20 mouse cellular contexts compared by ENCODE assay signal in the genomic region with DNA sequence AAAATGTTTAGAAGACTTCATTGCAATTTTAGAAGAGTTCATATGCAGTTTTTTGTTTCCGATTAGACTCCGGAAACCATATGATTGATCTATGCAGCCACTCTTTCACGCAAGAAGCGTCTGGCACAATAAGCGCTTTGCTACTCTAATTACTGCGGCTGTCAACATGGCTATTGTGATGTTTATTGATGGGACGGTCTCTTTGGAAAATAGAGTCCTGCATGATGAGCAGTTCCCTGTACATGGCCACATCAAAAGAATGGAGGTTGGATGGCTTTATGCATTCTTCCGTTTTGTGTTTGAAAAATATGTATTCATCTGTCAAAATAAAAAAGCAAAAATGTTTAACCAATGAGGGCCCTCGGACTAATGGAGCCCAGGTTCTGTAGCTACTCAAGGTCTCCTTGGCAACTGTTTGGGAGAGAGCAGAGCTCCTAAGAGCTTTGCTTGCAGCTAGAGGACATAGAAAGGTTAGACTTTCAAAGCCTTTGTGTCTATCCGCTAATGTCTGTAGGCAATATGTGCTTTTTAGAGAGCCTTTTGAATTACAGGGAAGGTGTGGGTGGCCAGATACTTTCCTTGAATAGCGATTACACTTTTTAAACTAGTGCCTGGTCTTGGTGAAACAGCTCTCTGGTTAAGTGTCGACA. TPM values are rescaled to one million over a fixed set of nuclear protein-coding genes. Genes with fewer than 3 reads are reported as not detected.
DNase-seq lines count a peak whose midpoint lies in the region; ATAC-seq and TF ChIP-seq lines count a peak whose summit lies in the region.
"Had no signal": no experiment of that assay in that cellular context is flagged by ENCODE, and none has a peak within 500 bp of the region (broad histone marks: within the 10 kb centered on the region; RNA-seq: fewer than 3 reads in every experiment).

No protein-coding gene starts in this region.

- peak; percentile 38; the same call in 1 of the 2 replicates for ATAC-seq in forebrain, postnatal 0 days
- ATAC-seq in forebrain, embryonic 16.5 days, result no peak
- peak; percentile 50 for ATAC-seq in hindbrain, embryonic 11.5 days (ENCODE audit: low FRiP score)
- ATAC-seq in midbrain, embryonic 14.5 days (ENCODE audit: low FRiP score, low TSS enrichment), result no peak

- H3K4me1 ChIP-seq in forebrain, postnatal 0 days (ENCODE audit: insufficient read depth), result peaks cover 26% of the 10 kb centered on the region
- H3K4me1 ChIP-seq in forebrain, embryonic 16.5 days (replicated peaks; ENCODE audit: control insufficient read depth, insufficient read depth, low read length), result peaks cover 58% of the 10 kb centered on the region
- H3K4me1 ChIP-seq in hindbrain, embryonic 11.5 days (replicated peaks; ENCODE audit: control insufficient read depth, insufficient read depth, low read length), result peaks cover 25% of the 10 kb centered on the region
- peaks cover 57% of the 10 kb centered on the region for H3K4me1 ChIP-seq in midbrain, embryonic 14.5 days (ENCODE audit: control insufficient read depth, insufficient read depth, low read length)
- H3K4me1 ChIP-seq: embryonic facial prominence, embryonic 12.5 days; limb, embryonic 13.5 days had no signal

- TF ChIP-seq CTCF in forebrain, postnatal 0 days (IDR thresholded peaks at IDR 0.05; ENCODE audit: low read depth), result no peak

- H3K36me3 ChIP-seq in forebrain, postnatal 0 days (ENCODE audit: insufficient read depth), result no peaks in the 10 kb centered on the region
- no peaks in the 10 kb centered on the region for H3K36me3 ChIP-seq in forebrain, embryonic 16.5 days (ENCODE audit: control insufficient read depth, insufficient read depth)
- no peaks in the 10 kb centered on the region for H3K36me3 ChIP-seq in hindbrain, embryonic 11.5 days (ENCODE audit: control insufficient read depth, insufficient read depth, low read length)
- no peaks in the 10 kb centered on the region for H3K36me3 ChIP-seq in midbrain, embryonic 14.5 days (ENCODE audit: control insufficient read depth, insufficient read depth, low read length)
- H3K36me3 ChIP-seq: embryonic facial prominence, embryonic 12.5 days; limb, embryonic 13.5 days had no signal

- no peak overlapping the region for H3K27ac ChIP-seq in forebrain, postnatal 0 days (ENCODE audit: low read depth, low read length)
- H3K27ac ChIP-seq in forebrain, embryonic 16.5 days (ENCODE audit: low read length), result no peak overlapping the region
- peak overlapping the region; percentile 68 for H3K27ac ChIP-seq in hindbrain, embryonic 11.5 days (ENCODE audit: low read depth, low read length)
- peak overlapping the region; percentile 49; the same call in 1 of the 2 replicates for H3K27ac ChIP-seq in midbrain, embryonic 14.5 days (replicated peaks; ENCODE audit: low read depth, low read length)
- H3K27ac ChIP-seq: embryonic facial prominence, embryonic 12.5 days; limb, embryonic 13.5 days; macrophage had no signal

- 20% methylated on average over 12 of the region's 12 CpGs for WGBS in forebrain, postnatal 0 days
- whole genome bisulfite sequencing in forebrain, embryonic 16.5 days, result 13% methylated on average over 12 of the region's 12 CpGs
- 27% methylated on average over 12 of the region's 12 CpGs for WGBS in hindbrain, embryonic 11.5 days
- 13% methylated on average over 12 of the region's 12 CpGs for WGBS in midbrain, embryonic 14.5 days

- no peak overlapping the region for H3K4me2 ChIP-seq in forebrain, postnatal 0 days (ENCODE audit: low read depth)
- no peak overlapping the region for H3K4me2 ChIP-seq in forebrain, embryonic 16.5 days (ENCODE audit: low read length)
- no peak overlapping the region; the same call in 1 of the 2 replicates for H3K4me2 ChIP-seq in hindbrain, embryonic 11.5 days (replicated peaks; ENCODE audit: low read depth, low read length)
- peak overlapping the region; percentile 4; the same call in 1 of the 2 replicates for H3K4me2 ChIP-seq in midbrain, embryonic 14.5 days (ENCODE audit: low read length)
- H3K4me2 ChIP-seq: embryonic facial prominence, embryonic 12.5 days; heart, embryonic 11.5 days; limb, embryonic 13.5 days had no signal

- no peak overlapping the region for H3K4me3 ChIP-seq in forebrain, postnatal 0 days (ENCODE audit: low read depth, low read length)
- no peak overlapping the region for H3K4me3 ChIP-seq in forebrain, embryonic 16.5 days (replicated peaks; ENCODE audit: low read length)
- no peak overlapping the region for H3K4me3 ChIP-seq in hindbrain, embryonic 11.5 days (ENCODE audit: low read depth, low read length)
- no peak overlapping the region for H3K4me3 ChIP-seq in midbrain, embryonic 14.5 days (replicated peaks; ENCODE audit: low read depth, low read length)
- H3K4me3 ChIP-seq: embryonic facial prominence, embryonic 12.5 days; limb, embryonic 13.5 days had no signal

- no peaks in the 10 kb centered on the region for H3K9me3 ChIP-seq in forebrain, postnatal 0 days (ENCODE audit: low read length)
- no peaks in the 10 kb centered on the region for H3K9me3 ChIP-seq in forebrain, embryonic 16.5 days (ENCODE audit: control insufficient read depth, low read length)
- H3K9me3 ChIP-seq in hindbrain, embryonic 11.5 days (ENCODE audit: control insufficient read depth, low read length), result no peaks in the 10 kb centered on the region
- no peaks in the 10 kb centered on the region for H3K9me3 ChIP-seq in midbrain, embryonic 14.5 days (ENCODE audit: control insufficient read depth, low read length)
- H3K9me3 ChIP-seq: embryonic facial prominence, embryonic 12.5 days; limb, embryonic 13.5 days had no signal

- no peaks in the 10 kb centered on the region for H3K27me3 ChIP-seq in forebrain, postnatal 0 days (ENCODE audit: insufficient read depth, low read length)
- H3K27me3 ChIP-seq in forebrain, embryonic 16.5 days (replicated peaks; ENCODE audit: control insufficient read depth, insufficient read depth, low read length), result peaks cover 4% of the 10 kb centered on the region; the same call in 1 of the 2 replicates
- H3K27me3 ChIP-seq in hindbrain, embryonic 11.5 days (ENCODE audit: control insufficient read depth, insufficient read depth, low read length), result peaks cover 7% of the 10 kb centered on the region
- H3K27me3 ChIP-seq in midbrain, embryonic 14.5 days (ENCODE audit: control insufficient read depth, insufficient read depth, low read length), result no peaks in the 10 kb centered on the region

- no peak overlapping the region for H3K9ac ChIP-seq in forebrain, postnatal 0 days
- no peak overlapping the region for H3K9ac ChIP-seq in forebrain, embryonic 16.5 days (replicated peaks; ENCODE audit: low read depth, low read length)
- no peak overlapping the region for H3K9ac ChIP-seq in hindbrain, embryonic 11.5 days (ENCODE audit: low read depth, low read length)
- H3K9ac ChIP-seq in midbrain, embryonic 14.5 days (replicated peaks; ENCODE audit: low read length), result no peak overlapping the region
- H3K9ac ChIP-seq: embryonic facial prominence, embryonic 12.5 days; limb, embryonic 13.5 days had no signal

- peak; percentile 27 for DNase-seq in forebrain, postnatal 0 days
- DNase-seq in Muller cell, postnatal 12 days (ENCODE audit: inconsistent ontology term), result peak; percentile 72
- peak; percentile 63 for DNase-seq in hindbrain, embryonic 11.5 days (ENCODE audit: low spot score)
- DNase-seq in midbrain, embryonic 14.5 days, result peak; percentile 55
- no peak for DNase-seq in ovary, postnatal 36 days (ENCODE audit: low spot score)
- DNase-seq in adrenal gland, postnatal 14 days, result no peak
- no peak for DNase-seq in cerebellum, postnatal 36 days
- DNase-seq: adrenal gland, adult 2 months; cerebellum, adult 8-10 months; heart, postnatal 36 days; kidney, adult 2 months; kidney, postnatal 4 days had no signal

RNA-seq across cellular contexts. Expression of a gene that starts 31.4 kb away (rescaled TPM):
- 0.24 and 0.77 TPM in 2 replicates for total RNA-seq in forebrain, postnatal 0 days (2014; rRNA removed)
- 0.28 and 0.42 TPM in 2 replicates for polyA plus RNA-seq in forebrain, postnatal 0 days (2015; fragmentation: Nextera tagmentation; extraction: Ambion mirVana)
- polyA plus RNA-seq in forebrain, embryonic 16.5 days (2015; fragmentation: Nextera tagmentation; extraction: Ambion mirVana), result not detected in 2 replicates
- polyA plus RNA-seq in hindbrain, embryonic 11.5 days (2014; fragmentation: Nextera tagmentation; extraction: Ambion mirVana), result 0.48 and 0.68 TPM in 2 replicates
- 0.83 and 0.94 TPM in 2 replicates for polyA plus RNA-seq in midbrain, embryonic 14.5 days (2014; fragmentation: Nextera tagmentation; extraction: Ambion mirVana)
- total RNA-seq in adrenal gland, postnatal 14 days (2021), result not detected in 2 replicates
- polyA plus RNA-seq: liver, embryonic 16.5 days; macrophage; urinary bladder, adult 2 months had no signal

RNA-seq across cellular contexts. Expression of a gene that starts 43.8 kb away (rescaled TPM):
- total RNA-seq in forebrain, postnatal 0 days (2014; rRNA removed), result 4.0 and 5.6 TPM in 2 replicates
- polyA plus RNA-seq in forebrain, postnatal 0 days (2015; fragmentation: Nextera tagmentation; extraction: Ambion mirVana), result 2.4 and 3.5 TPM in 2 replicates
- polyA plus RNA-seq in forebrain, embryonic 16.5 days (2015; fragmentation: Nextera tagmentation; extraction: Ambion mirVana), result 1.3 and 1.9 TPM in 2 replicates
- polyA plus RNA-seq in hindbrain, embryonic 11.5 days (2014; fragmentation: Nextera tagmentation; extraction: Ambion mirVana), result 2.8 and 4.3 TPM in 2 replicates
- 3.0 and 3.9 TPM in 2 replicates for polyA plus RNA-seq in midbrain, embryonic 14.5 days (2014; fragmentation: Nextera tagmentation; extraction: Ambion mirVana)
- total RNA-seq in adrenal gland, postnatal 14 days (2021), result 0.89 and 1.1 TPM in 2 replicates
- polyA plus RNA-seq: macrophage had no signal

RNA-seq across cellular contexts. Expression of a gene that starts 57.5 kb away (rescaled TPM):
- 4.0 and 9.2 TPM in 2 replicates for total RNA-seq in forebrain, postnatal 0 days (2014; rRNA removed)
- 0.65 and 1.5 TPM in 2 replicates for polyA plus RNA-seq in forebrain, postnatal 0 days (2015; fragmentation: Nextera tagmentation; extraction: Ambion mirVana)
- 0.72 and 0.79 TPM in 2 replicates for polyA plus RNA-seq in forebrain, embryonic 16.5 days (2015; fragmentation: Nextera tagmentation; extraction: Ambion mirVana)
- polyA plus RNA-seq in hindbrain, embryonic 11.5 days (2014; fragmentation: Nextera tagmentation; extraction: Ambion mirVana), result 0.46 and 0.77 TPM in 2 replicates
- 1.2 and 1.6 TPM in 2 replicates for polyA plus RNA-seq in midbrain, embryonic 14.5 days (2014; fragmentation: Nextera tagmentation; extraction: Ambion mirVana)
- not detected in 2 replicates for total RNA-seq in adrenal gland, postnatal 14 days (2021)
- total RNA-seq: adrenal gland, adult 2 months; gastrocnemius, postnatal 4 days; heart, postnatal 36 days had no signal
- polyA plus RNA-seq: adrenal gland, adult 2 months; heart, embryonic 11.5 days; kidney, adult 2 months; limb, embryonic 13.5 days; liver, embryonic 16.5 days; macrophage had no signal

Comparison
In these comparisons a context has a peak if more than half of its experiments do, and no peak if none do; other contexts are left out.
1. ATAC-seq: peak in forebrain, postnatal 0 days (single experiment) and hindbrain, embryonic 11.5 days (single experiment); none in forebrain, embryonic 16.5 days (single experiment) and midbrain, embryonic 14.5 days (single experiment).
2. DNase-seq: peak in forebrain, postnatal 0 days (single experiment), Muller cell, postnatal 12 days (single experiment), hindbrain, embryonic 11.5 days (single experiment) and midbrain, embryonic 14.5 days (single experiment); none in ovary, postnatal 36 days (single experiment), adrenal gland, postnatal 14 days (single experiment) and cerebellum, postnatal 36 days (0 of 2).
3. H3K27ac ChIP-seq: peak in hindbrain, embryonic 11.5 days (single experiment) and midbrain, embryonic 14.5 days (single experiment); none in forebrain, postnatal 0 days (single experiment) and forebrain, embryonic 16.5 days (single experiment).